Mouse (Mus musculus) liver, adult (tissue): ENCODE measurements around the gene Fn3k.

Experiments
- GATA4 ChIP-seq: IDR thresholded peaks from 2 replicates; pipeline ENCODE4 v1.6.1; 2014; ENCODE audit warnings: mild to moderate bottlenecking, low read length; ENCODE audit not compliant: insufficient replicate concordance

Gene Fn3k

GRCm38 (mm10) chr11:121437236-121437635 lies 2.5 kb downstream of the Fn3k start:
- no peak for TF ChIP-seq GATA4

GRCm38 (mm10) chr11:121439686-121440292 lies 5.1 kb downstream of the Fn3k start:
- no peak; the same call in 1 of the 2 replicates for TF ChIP-seq GATA4

GRCm38 (mm10) chr11:121441653-121442052 lies 6.9 kb downstream of the Fn3k start:
- no peak for TF ChIP-seq GATA4

- no peak for TF ChIP-seq GATA4
These were observed 7.4 kb downstream of the Fn3k start for GRCm38 (mm10) chr11:121442076-121442475.

GRCm38 (mm10) chr11:121451216-121451726 lies 16.6 kb downstream of the Fn3k start:
- TF ChIP-seq GATA4: no peak

- peak; percentile 57; the same call in 1 of the 2 replicates for TF ChIP-seq GATA4
These were observed 17.3 kb downstream of the Fn3k start, which contains the start of gene Tbcd for GRCm38 (mm10) chr11:121451753-121452635. Gene Tbcd (plus strand): TSS chr11:121451949.

- TF ChIP-seq GATA4: no peak
These were observed 23.2 kb downstream of the Fn3k start for GRCm38 (mm10) chr11:121457874-121458273.

- no peak for TF ChIP-seq GATA4
These were observed 32.7 kb downstream of the Fn3k start for GRCm38 (mm10) chr11:121467408-121467807.

GRCm38 (mm10) chr11:121474831-121475230 lies 40.1 kb downstream of the Fn3k start:
- no peak for TF ChIP-seq GATA4

GRCm38 (mm10) chr11:121475699-121476415 lies 41.1 kb downstream of the Fn3k start:
- no peak for TF ChIP-seq GATA4

- no peak for TF ChIP-seq GATA4
These were observed 44.9 kb downstream of the Fn3k start for GRCm38 (mm10) chr11:121479476-121480203.

- no peak for TF ChIP-seq GATA4
These were observed 46.4 kb downstream of the Fn3k start for GRCm38 (mm10) chr11:121481129-121481528.

GRCm38 (mm10) chr11:121485882-121486281 lies 51.2 kb downstream of the Fn3k start:
- TF ChIP-seq GATA4: no peak

GRCm38 (mm10) chr11:121490651-121491050 lies 55.9 kb downstream of the Fn3k start:
- TF ChIP-seq GATA4: no peak
